Mouse (Mus musculus) gastrocnemius, adult 2 months (tissue): ENCODE measurements around the gene Mrps31. TPM values are rescaled to one million over a fixed set of nuclear protein-coding genes. Genes with fewer than 3 reads are reported as not detected.

Source experiments
- DNase-seq: peaks from one replicate; pipeline ENCODE4 v3.0.0; 2022
- H3K27ac ChIP-seq: fragments of 200-600 bp; 2 replicates; pipeline ENCODE4 v1.8.1; 2022; ENCODE audit warnings: mild to moderate bottlenecking
- H3K4me3 ChIP-seq: fragments of 200-600 bp; 2 replicates; pipeline ENCODE4 v1.8.1; 2022; ENCODE audit warnings: mild to moderate bottlenecking, moderate library complexity
- CTCF ChIP-seq: fragments of 200-600 bp; IDR thresholded peaks from 2 replicates; pipeline ENCODE4 v1.8.1; 2022; ENCODE audit warnings: antibody characterized with exemption, mild to moderate bottlenecking, moderate library complexity
- intact Hi-C: fragments of 180-260 bp; cut with DNase I; formaldehyde crosslinking; loops from one replicate; pipeline ENCODE4 v1.15.1; 2025
- total RNA-seq, 2 experiments: library from RNA; stranded (reverse); gene quantifications; 2 replicates each; pipeline ENCODE4 v1.2.3; 2021

Gene Mrps31
- total RNA-seq, 2 experiments from 2014 or later = 25.7 to 37.8 TPM

GRCm38 (mm10) chr8:22399285-22399880 lies 11.8 kb upstream of the Mrps31 start:
- H3K4me3 ChIP-seq = peak overlapping the region; percentile 96
- TF ChIP-seq CTCF = no peak
- intact Hi-C loops = no loop called here
- peak overlapping the region; percentile 95 for H3K27ac ChIP-seq
- DNase-seq = no peak

DNA sequence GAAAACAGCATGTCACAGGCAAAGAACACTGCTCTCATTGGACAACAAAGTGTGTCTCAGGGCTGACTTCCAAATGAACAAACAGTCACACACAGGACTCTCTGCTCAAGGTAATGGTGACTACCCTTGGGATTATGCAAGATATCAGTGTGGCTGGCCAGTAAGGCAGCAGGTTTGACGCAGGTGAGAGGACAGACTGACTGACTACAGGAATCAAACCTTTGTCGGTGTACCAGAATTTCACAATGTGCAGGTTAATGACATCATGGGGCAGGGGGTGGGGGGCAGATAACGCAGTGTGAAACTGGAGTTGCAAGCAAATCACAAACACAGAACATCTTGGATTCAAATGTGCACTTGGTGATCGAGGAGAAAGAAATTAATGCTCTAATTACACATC lies 10.6 kb upstream of the Mrps31 start:
- Histone ChIP-seq H3K27ac (no peak overlapping the region), H3K4me3 (no peak overlapping the region)
- TF ChIP-seq CTCF = no peak
- intact Hi-C loops = no loop called here
- DNase-seq = no peak

GRCm38 (mm10) chr8:22403235-22403634 lies 7.9 kb upstream of the Mrps31 start:
- no peak for TF ChIP-seq CTCF
- no peak for DNase-seq
- Histone ChIP-seq H3K4me3 (no peak overlapping the region), H3K27ac (no peak overlapping the region)
- intact Hi-C loops = no loop called here

- intact Hi-C loops = no loop called here
- no peak for TF ChIP-seq CTCF
Observed at GRCm38 (mm10) chr8:22405733-22406132, 5.4 kb upstream of the Mrps31 start.

DNA sequence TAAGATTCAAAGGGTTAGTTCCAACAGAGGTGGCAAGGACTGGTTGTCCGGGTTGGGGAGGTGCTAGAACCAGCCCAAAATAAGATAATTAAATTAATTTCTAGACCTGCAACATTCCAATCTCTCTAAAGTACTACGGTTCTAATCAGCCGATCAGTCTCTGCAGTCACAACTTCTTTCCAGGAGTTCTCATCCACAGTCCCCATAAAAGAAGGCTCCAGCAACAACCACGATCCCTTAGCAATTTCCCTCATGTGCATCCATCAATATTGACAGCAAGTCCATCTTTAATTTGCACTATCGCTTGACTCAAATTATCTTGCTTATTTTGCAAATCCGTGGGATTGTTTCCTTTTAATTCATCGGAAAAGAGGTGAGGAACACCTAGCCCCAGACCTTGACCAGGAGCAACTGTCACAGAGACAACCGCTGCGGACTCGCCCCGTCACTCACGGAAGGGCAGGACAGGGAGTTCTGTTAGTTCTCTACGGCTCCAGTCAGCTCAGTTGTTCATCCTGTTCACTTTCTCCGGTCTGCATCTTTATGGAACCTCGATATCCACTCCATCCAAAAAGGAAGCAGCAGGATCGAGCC lies 376 bp upstream of the Mrps31 start:
- peak overlapping the region; percentile 97 for H3K27ac ChIP-seq
- intact Hi-C loops = loop anchor here (1.0 kb wide), 1 partner anchor 12 kb away; the partner anchor contains the start of gene Slc25a15
- peak overlapping the region; percentile 87 for H3K4me3 ChIP-seq
- no peak for DNase-seq
- TF ChIP-seq CTCF = no peak

More at GRCm38 (mm10) chr8:22405733-22406132, 5.4 kb upstream of the Mrps31 start:
- Histone ChIP-seq H3K4me3 (no peak overlapping the region), H3K27ac (no peak overlapping the region)
- no peak for DNase-seq

DNA sequence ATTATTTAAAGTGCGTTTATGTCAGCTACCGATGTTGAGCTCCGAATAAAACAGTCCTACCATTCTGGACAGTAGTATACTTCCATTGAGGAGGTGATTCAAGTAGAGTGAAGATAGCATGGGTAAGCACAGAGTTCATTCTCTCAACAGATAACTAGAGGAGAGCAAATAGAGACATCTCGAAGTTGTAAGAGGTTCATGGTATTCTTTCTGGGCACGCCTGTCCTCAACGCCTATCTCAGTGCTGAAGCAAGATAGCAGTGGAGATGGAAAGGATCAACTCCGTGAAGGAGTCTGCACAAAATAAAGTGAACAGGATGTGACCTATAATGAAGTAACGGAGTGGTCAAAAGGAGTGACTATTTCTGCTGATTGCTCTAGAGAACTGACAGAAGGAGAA lies 810 bp downstream of the Mrps31 start:
- H3K27ac ChIP-seq = peak overlapping the region; percentile 97
- TF ChIP-seq CTCF = no peak
- intact Hi-C loops = loop anchor here (1.0 kb wide), 1 partner anchor 14 kb away; the partner anchor contains the start of gene Slc25a15
- DNase-seq = no peak
- H3K4me3 ChIP-seq = peak overlapping the region; percentile 87

Other genes starting within 250 kb of the Mrps31 start
- 1 to 10 TPM; 2.8 to 3.4 TPM for gene Nek3, start 244.9 kb upstream of the Mrps31 start, total RNA-seq
- not detected for gene Ckap2, start 225.5 kb upstream of the Mrps31 start, total RNA-seq
- gene Vps36, start 218.6 kb upstream of the Mrps31 start, total RNA-seq = 10 to 100 TPM; 31.6 to 31.8 TPM
- gene Thsd1, start 184.0 kb upstream of the Mrps31 start, total RNA-seq = 1 to 10 TPM; 1.6 to 1.9 TPM
- gene Tpte, start 127.9 kb upstream of the Mrps31 start, total RNA-seq = not detected
- 10 to 100 TPM; 10.2 to 14.1 TPM for gene Slc25a15, start 12.8 kb upstream of the Mrps31 start, total RNA-seq